Mouse (Mus musculus) G1E (cell line): Measurements from ENCODE around the gene Elk4. TPM values are rescaled to one million over a fixed set of nuclear protein-coding genes. Genes with fewer than 3 reads are reported as not detected.

Experiments used
- ATAC-seq: 2 replicates; pipeline ENCODE4 v1.8.0; 2016; ENCODE audit warnings: mild to moderate bottlenecking; ENCODE audit not compliant: insufficient number of reproducible peaks, poor library complexity, low FRiP score, severe bottlenecking; ENCODE audit errors: extremely low read depth
- DNase-seq: peaks from one replicate; pipeline ENCODE4 v3.0.0; 2012; ENCODE audit warnings: low spot score
- H3K27me3 ChIP-seq: 2 replicates; pipeline ENCODE4 v1.6.1; 2012; ENCODE audit warnings: mild to moderate bottlenecking, low read length, inconsistent platforms; ENCODE audit not compliant: insufficient read depth
- H3K36me3 ChIP-seq: replicated peaks from 2 replicates; pipeline ENCODE3; 2012; ENCODE audit warnings: mild to moderate bottlenecking, inconsistent platforms
- H3K4me1 ChIP-seq: 2 replicates; pipeline ENCODE4 v1.6.1; 2012; ENCODE audit warnings: low read depth, low read length, inconsistent platforms, mixed read lengths; ENCODE audit not compliant: insufficient read depth
- H3K4me3 ChIP-seq: 2 replicates; pipeline ENCODE4 v1.5.1; 2012; ENCODE audit warnings: low read depth, mild to moderate bottlenecking, inconsistent platforms, low read length, moderate library complexity, mixed read lengths
- H3K9me3 ChIP-seq: replicated peaks from 2 replicates; pipeline ENCODE4 v1.6.1; 2012; ENCODE audit warnings: inconsistent platforms
- CTCF ChIP-seq: IDR thresholded peaks from 2 replicates; pipeline ENCODE4 v1.5.1; 2012; ENCODE audit warnings: low read depth, low read length, inconsistent platforms, mixed read lengths
- GATA1 ChIP-seq: IDR thresholded peaks from 2 replicates; pipeline ENCODE4 v1.6.1; 2012; ENCODE audit warnings: borderline replicate concordance, low read length, inconsistent platforms, mixed read lengths
- GATA2 ChIP-seq: IDR thresholded peaks from 2 replicates; pipeline ENCODE4 v1.6.1; 2012; ENCODE audit warnings: low read depth, low read length, inconsistent platforms, borderline replicate concordance
- POLR2AphosphoS5 ChIP-seq: IDR thresholded peaks from 2 replicates; pipeline ENCODE4 v1.6.1; 2012; ENCODE audit warnings: low read depth, low read length, inconsistent platforms; ENCODE audit not compliant: insufficient replicate concordance
- TAL1 ChIP-seq: conservative IDR thresholded peaks from 2 replicates; pipeline ENCODE4 v1.6.1; 2012; ENCODE audit warnings: low read depth, low read length, inconsistent platforms, mixed read lengths
- polyA plus RNA-seq: library from polyadenylated mRNA; stranded (reverse); fragments of >175 nt; gene quantifications from 2 replicates; pipeline ENCODE4 v1.2.3, GENCODE M21; 2012
- total RNA-seq, 2 experiments: library from RNA; stranded (forward) in 1 of 2; stranded (reverse) in 1 of 2; fragments of 200-1000 nt in 1 of 2; fragments of >200 nt in 1 of 2; fragmentation: Nextera tagmentation in 1 of 2; gene quantifications; 2 replicates each; pipeline ENCODE4 v1.2.3; 2014 to 2017

Gene Elk4
- total and polyA plus RNA-seq, 3 experiments: 5.1 to 166 (median 83.2) TPM

- Histone ChIP-seq H3K27me3 (peaks cover 48% of the 10 kb centered on the region), H3K4me1 (peaks cover 24% of the 10 kb centered on the region), H3K4me3 (no peak overlapping the region), H3K9me3 (no peaks in the 10 kb centered on the region), H3K36me3 (no peaks in the 10 kb centered on the region)
- ATAC-seq (no peak), DNase-seq (no peak)
- TF ChIP-seq POLR2AphosphoS5: no peak
- no peak for TF ChIP-seq CTCF
- no peak for TF ChIP-seq GATA2
- no peak for TF ChIP-seq GATA1
- no peak for TF ChIP-seq TAL1
Observed at GRCm38 (mm10) chr1:132051746-132052145, 44.3 kb downstream of the Elk4 start.

- Histone ChIP-seq H3K27me3 (peaks cover 67% of the 10 kb centered on the region), H3K36me3 (no peaks in the 10 kb centered on the region), H3K4me3 (no peak overlapping the region), H3K9me3 (no peaks in the 10 kb centered on the region), H3K4me1 (peaks cover 24% of the 10 kb centered on the region)
- peak; percentile 43 for DNase-seq
- TF ChIP-seq CTCF (no peak), GATA2 (no peak), TAL1 (no peak), POLR2AphosphoS5 (no peak), GATA1 (no peak)
- ATAC-seq: peak; percentile 61
Observed at GRCm38 (mm10) chr1:132054387-132054786, 47.0 kb downstream of the Elk4 start.

GRCm38 (mm10) chr1:132055054-132055664 is 47.8 kb downstream of the Elk4 start:
- H3K27me3 ChIP-seq: peaks cover 75% of the 10 kb centered on the region
- H3K4me1 ChIP-seq: peaks cover 24% of the 10 kb centered on the region
- H3K4me3 ChIP-seq: no peak overlapping the region
- TF ChIP-seq POLR2AphosphoS5 (no peak), GATA1 (no peak), CTCF (no peak), GATA2 (no peak), TAL1 (no peak)
- no peaks in the 10 kb centered on the region for H3K9me3 ChIP-seq
- ATAC-seq (no peak), DNase-seq (no peak)
- H3K36me3 ChIP-seq: no peaks in the 10 kb centered on the region

GRCm38 (mm10) chr1:132058558-132058957 is 51.2 kb downstream of the Elk4 start:
- peaks cover 85% of the 10 kb centered on the region for H3K27me3 ChIP-seq
- H3K4me3 ChIP-seq: no peak overlapping the region
- H3K4me1 ChIP-seq: peaks cover 19% of the 10 kb centered on the region
- TF ChIP-seq GATA1: no peak
- no peak for TF ChIP-seq CTCF
- no peak for TF ChIP-seq GATA2
- no peak for TF ChIP-seq TAL1
- no peak for TF ChIP-seq POLR2AphosphoS5
- H3K9me3 ChIP-seq: no peaks in the 10 kb centered on the region
- no peaks in the 10 kb centered on the region for H3K36me3 ChIP-seq
- DNase-seq (no peak), ATAC-seq (no peak)

DNA sequence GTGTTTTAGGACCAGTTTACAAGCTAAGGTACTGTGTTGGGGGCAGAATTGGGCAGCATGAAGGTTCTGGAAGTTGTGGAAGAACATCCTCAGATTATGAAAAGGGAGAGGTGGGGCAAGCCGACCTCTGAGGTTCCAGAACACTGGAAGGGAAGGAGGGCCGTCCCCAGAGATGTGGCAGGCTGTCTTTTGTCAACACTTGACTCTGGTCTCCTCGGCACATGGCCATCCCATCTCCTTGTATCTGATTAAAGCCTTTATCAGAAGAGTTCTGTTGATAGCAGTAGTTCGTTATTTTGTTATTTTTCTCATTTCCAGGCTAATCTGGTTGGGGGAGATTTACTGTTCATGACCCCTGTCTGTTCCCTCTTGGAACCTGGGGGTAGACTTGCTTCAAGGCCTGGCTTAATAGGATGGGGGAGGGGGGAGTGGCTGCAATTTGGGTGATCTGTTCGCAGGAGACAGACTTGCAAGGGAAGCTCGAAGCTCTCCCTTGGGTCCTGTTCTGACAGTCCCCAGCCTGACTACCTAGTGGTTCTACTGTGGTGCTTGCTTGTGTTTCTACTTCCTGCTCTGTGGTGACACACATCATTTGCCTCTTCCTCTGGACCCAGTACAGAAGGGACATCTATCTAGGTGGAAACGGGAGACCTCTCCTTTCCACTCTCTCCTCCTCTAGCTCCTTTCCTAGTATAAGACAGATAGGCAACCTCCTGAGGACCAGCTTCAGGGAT is 52.8 kb downstream of the Elk4 start:
- ATAC-seq: no peak
- TF ChIP-seq CTCF (no peak), GATA2 (no peak), POLR2AphosphoS5 (no peak), GATA1 (no peak), TAL1 (no peak)
- Histone ChIP-seq H3K9me3 (no peaks in the 10 kb centered on the region), H3K4me3 (no peak overlapping the region), H3K4me1 (peaks cover 3% of the 10 kb centered on the region), H3K36me3 (no peaks in the 10 kb centered on the region), H3K27me3 (peaks cover 90% of the 10 kb centered on the region)
- DNase-seq: no peak

GRCm38 (mm10) chr1:132061750-132062541 is 54.5 kb downstream of the Elk4 start:
- ATAC-seq (no peak), DNase-seq (no peak)
- H3K4me3 ChIP-seq: no peak overlapping the region
- H3K9me3 ChIP-seq: no peaks in the 10 kb centered on the region
- peaks cover 81% of the 10 kb centered on the region for H3K27me3 ChIP-seq
- H3K36me3 ChIP-seq: no peaks in the 10 kb centered on the region
- H3K4me1 ChIP-seq: no peaks in the 10 kb centered on the region
- TF ChIP-seq CTCF (no peak), TAL1 (no peak), GATA2 (no peak), POLR2AphosphoS5 (no peak), GATA1 (no peak)
